Mouse (Mus musculus) thymus, adult 2 months (tissue): Measurements from ENCODE around the gene Egflam. TPM values are rescaled to one million over a fixed set of nuclear protein-coding genes. Genes with fewer than 3 reads are reported as not detected.

ENCODE experiments used
- DNase-seq: peaks from one replicate; pipeline ENCODE4 v3.0.0; 2021
- H3K27ac ChIP-seq: fragments of 200-500 bp; 2 replicates; pipeline ENCODE4 v1.5.1; 2012; ENCODE audit warnings: low read length, control low read depth; ENCODE audit not compliant: control insufficient read depth, insufficient read depth
- H3K27me3 ChIP-seq: fragments of 200-500 bp; 2 replicates; pipeline ENCODE4 v1.6.1; 2012; ENCODE audit warnings: mild to moderate bottlenecking, low read length, moderate library complexity, mixed read lengths; ENCODE audit not compliant: control insufficient read depth, insufficient read depth
- H3K36me3 ChIP-seq: fragments of 200-500 bp; 2 replicates; pipeline ENCODE4 v1.6.1; 2012; ENCODE audit warnings: mild to moderate bottlenecking, low read length, moderate library complexity; ENCODE audit not compliant: control insufficient read depth, insufficient read depth
- H3K4me1 ChIP-seq: fragments of 200-500 bp; replicated peaks from 2 replicates; pipeline ENCODE4 v1.6.1; 2012; ENCODE audit warnings: low read length; ENCODE audit not compliant: control insufficient read depth, insufficient read depth
- H3K4me3 ChIP-seq: fragments of 200-500 bp; 2 replicates; pipeline ENCODE4 v1.5.1; 2012; ENCODE audit warnings: mild to moderate bottlenecking, low read length, control low read depth, moderate library complexity; ENCODE audit not compliant: control insufficient read depth, insufficient read depth
- CTCF ChIP-seq: fragments of 200-500 bp; IDR thresholded peaks from 2 replicates; pipeline ENCODE4 v1.5.1; 2012; ENCODE audit warnings: mild to moderate bottlenecking, control low read depth, low read length, moderate library complexity, borderline replicate concordance; ENCODE audit not compliant: control insufficient read depth, poor library complexity, insufficient read depth; ENCODE audit errors: extremely low read depth
- POLR2A ChIP-seq: fragments of 200-500 bp; IDR thresholded peaks from 2 replicates; pipeline ENCODE4 v1.6.1; 2012; ENCODE audit warnings: mild to moderate bottlenecking, low read length, control low read depth, moderate library complexity; ENCODE audit not compliant: control insufficient read depth, poor library complexity, insufficient read depth; ENCODE audit errors: extremely low read depth
- WGBS: fragments of 180-500 bp; shearing (Covaris S2); methylation state at CpG from one replicate; pipeline ENCODE4 v1.1.7; 2018; 5-methylcytosine and 5-hydroxymethylcytosine counted together
- polyA plus RNA-seq: library from polyadenylated mRNA; depleted of rRNA; stranded (reverse); fragments of >200 nt; gene quantifications from 2 replicates; pipeline ENCODE4 v1.2.3, GENCODE M21; 2012

The Egflam gene
- polyA plus RNA-seq, 1 experiment, result 2.5 TPM

DNA sequence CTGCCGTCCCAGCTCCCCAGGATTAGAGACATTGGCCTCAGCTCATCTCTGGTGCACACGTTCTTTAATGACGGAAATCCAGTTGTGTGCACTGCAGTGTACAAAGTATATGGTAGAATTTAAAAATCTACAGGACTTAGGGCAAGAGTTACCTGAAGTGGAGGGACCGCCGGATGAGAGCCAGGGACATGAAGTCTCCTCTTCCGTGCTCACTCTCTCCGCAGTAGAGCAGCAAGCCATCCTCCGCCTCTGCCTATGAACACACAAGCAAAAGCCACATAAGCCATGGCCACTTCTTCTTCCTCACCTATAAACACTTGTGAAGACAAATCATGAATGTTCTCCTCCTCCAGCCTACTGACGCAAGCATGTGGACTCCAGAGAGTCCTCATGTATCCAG lies 147.2 kb downstream of the Egflam start:
- TF ChIP-seq CTCF (no peak), POLR2A (no peak)
- Histone ChIP-seq H3K4me1 (no peaks in the 10 kb centered on the region), H3K36me3 (no peaks in the 10 kb centered on the region), H3K27me3 (no peaks in the 10 kb centered on the region), H3K4me3 (no peak overlapping the region), H3K27ac (no peak overlapping the region)
- no peak for DNase-seq
- 96% methylated on average over 9 of the region's 9 CpGs for WGBS

DNA sequence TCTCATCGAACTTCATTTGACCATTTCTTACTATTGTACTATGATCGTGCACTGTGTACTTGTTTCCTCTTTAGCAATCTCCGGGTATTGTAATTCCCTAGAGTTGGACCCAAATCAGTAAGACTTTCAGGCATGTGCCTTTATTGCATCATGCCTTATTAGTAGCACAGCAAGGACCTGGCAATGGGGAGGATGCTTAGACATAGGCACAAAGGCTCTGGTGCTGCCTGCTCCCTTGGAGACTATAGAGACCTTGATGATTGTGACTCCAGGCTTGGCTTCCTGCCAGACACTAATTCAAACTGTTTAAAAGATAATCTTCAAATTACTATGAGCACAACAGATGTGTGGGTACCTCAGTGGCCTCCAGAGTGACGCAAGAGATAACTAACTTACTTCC lies 149.0 kb downstream of the Egflam start:
- Histone ChIP-seq H3K4me3 (no peak overlapping the region), H3K36me3 (no peaks in the 10 kb centered on the region), H3K4me1 (no peaks in the 10 kb centered on the region), H3K27me3 (no peaks in the 10 kb centered on the region), H3K27ac (no peak overlapping the region)
- no peak for DNase-seq
- WGBS, result 93% methylated on average over 4 of the region's 4 CpGs
- TF ChIP-seq CTCF (no peak), POLR2A (no peak)

DNA sequence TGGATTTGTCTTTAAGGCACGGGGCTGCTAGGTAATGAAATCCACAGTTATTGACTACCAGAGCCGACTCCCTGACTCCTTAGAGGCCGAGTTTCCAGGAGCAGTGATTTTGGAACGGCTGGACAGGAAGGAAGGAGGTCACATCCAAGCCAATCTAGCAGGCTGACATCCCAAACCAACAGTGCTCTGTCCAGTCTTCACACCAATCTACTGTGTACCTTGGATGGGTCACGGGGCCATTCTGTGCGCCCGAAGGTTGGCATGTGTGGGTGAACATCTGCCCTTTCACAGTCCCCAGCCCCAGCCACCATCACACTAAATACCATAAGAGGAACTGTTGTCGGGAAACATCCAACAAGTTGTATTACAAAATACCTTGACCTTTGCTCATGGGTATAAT lies 150.9 kb downstream of the Egflam start:
- Histone ChIP-seq H3K27ac (no peak overlapping the region), H3K4me1 (no peaks in the 10 kb centered on the region), H3K27me3 (no peaks in the 10 kb centered on the region; the same call in 1 of the 2 replicates), H3K4me3 (no peak overlapping the region), H3K36me3 (no peaks in the 10 kb centered on the region)
- no peak for DNase-seq
- 86% methylated on average over 8 of the region's 8 CpGs for WGBS
- TF ChIP-seq CTCF (no peak), POLR2A (no peak)

GRCm38 (mm10) chr15:7242161-7242850 lies 155.9 kb downstream of the Egflam start:
- Histone ChIP-seq H3K27me3 (no peaks in the 10 kb centered on the region; the same call in 1 of the 2 replicates), H3K4me3 (no peak overlapping the region), H3K36me3 (no peaks in the 10 kb centered on the region), H3K27ac (no peak overlapping the region), H3K4me1 (no peaks in the 10 kb centered on the region)
- DNase-seq, result no peak
- no peak for TF ChIP-seq POLR2A
- TF ChIP-seq CTCF, result no peak
- WGBS, result 36% methylated on average over 15 of the region's 15 CpGs

- H3K4me3 ChIP-seq, result no peak overlapping the region
- H3K27ac ChIP-seq, result no peak overlapping the region
Observed at GRCm38 (mm10) chr15:7240950-7241349, 157.2 kb downstream of the Egflam start.

DNA sequence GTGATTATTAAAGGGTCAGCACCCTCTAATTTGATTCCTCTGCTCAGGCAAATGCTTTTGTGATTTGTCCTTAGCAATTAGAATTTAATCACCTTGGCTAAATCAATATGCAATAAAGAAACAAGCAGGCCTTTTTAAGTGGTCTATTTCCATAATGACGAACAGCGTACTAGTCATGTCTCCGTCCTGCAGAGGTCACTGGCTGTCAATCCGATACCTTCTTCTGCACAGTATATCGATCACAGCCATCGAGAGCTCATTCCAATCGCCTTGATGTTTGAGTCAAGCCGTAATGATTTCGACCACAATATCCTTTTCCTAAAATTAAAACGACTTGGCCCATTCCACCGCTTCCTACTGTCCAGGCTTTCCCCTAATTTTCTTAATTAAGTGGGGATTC lies 158.3 kb downstream of the Egflam start:
- DNase-seq, result no peak
- no peaks in the 10 kb centered on the region; the same call in 1 of the 2 replicates for H3K27me3 ChIP-seq
- H3K4me3 ChIP-seq, result no peak overlapping the region
- no peaks in the 10 kb centered on the region for H3K36me3 ChIP-seq
- WGBS, result 94% methylated on average over 11 of the region's 11 CpGs
- H3K4me1 ChIP-seq, result no peaks in the 10 kb centered on the region
- TF ChIP-seq CTCF, result no peak
- no peak overlapping the region for H3K27ac ChIP-seq

More at GRCm38 (mm10) chr15:7240950-7241349, 157.2 kb downstream of the Egflam start:
- WGBS, result 91% methylated on average over 3 of the region's 3 CpGs
- no peak for DNase-seq
- Histone ChIP-seq H3K36me3 (no peaks in the 10 kb centered on the region), H3K27me3 (no peaks in the 10 kb centered on the region; the same call in 1 of the 2 replicates), H3K4me1 (no peaks in the 10 kb centered on the region)
- TF ChIP-seq POLR2A, result no peak
- TF ChIP-seq CTCF, result no peak

GRCm38 (mm10) chr15:7233393-7234090 lies 164.7 kb downstream of the Egflam start:
- TF ChIP-seq POLR2A (no peak), CTCF (no peak)
- Histone ChIP-seq H3K4me1 (no peaks in the 10 kb centered on the region), H3K27ac (no peak overlapping the region), H3K27me3 (no peaks in the 10 kb centered on the region), H3K36me3 (no peaks in the 10 kb centered on the region), H3K4me3 (no peak overlapping the region)
- 90% methylated on average over 13 of the region's 13 CpGs for WGBS
- DNase-seq, result no peak
